Mouse (Mus musculus): ENCODE measurements at regions not wholly inside any gene's neighbourhood (a gene's known extent, or its start where the extent isn't known, plus 50 kb on each side); places are given as distances from the start of the nearest gene placed in this dataset.
A peak's percentile ranks its signal among the peaks of the same experiment; 100 is the strongest.

DNA sequence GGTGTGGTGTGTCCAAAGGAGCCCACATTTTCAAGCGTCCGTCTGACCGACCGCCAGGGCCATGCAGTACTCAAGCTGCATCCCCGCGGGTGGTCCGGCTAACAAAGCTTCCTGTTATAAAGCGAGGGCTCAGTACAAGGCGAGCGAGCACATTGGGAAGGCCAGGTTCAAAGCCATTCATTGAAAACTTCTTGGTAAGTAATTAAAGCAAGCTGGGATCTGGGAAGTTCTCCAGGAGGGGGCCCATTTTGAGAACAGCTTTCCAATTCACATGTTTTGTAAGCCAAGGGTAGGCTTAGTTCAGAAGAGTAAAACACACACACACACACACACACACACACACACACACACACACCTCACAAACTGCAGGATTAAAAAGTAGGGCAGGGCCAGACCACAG, 57.3 kb upstream of the Prep start:
- no peak for DNase-seq

DNA sequence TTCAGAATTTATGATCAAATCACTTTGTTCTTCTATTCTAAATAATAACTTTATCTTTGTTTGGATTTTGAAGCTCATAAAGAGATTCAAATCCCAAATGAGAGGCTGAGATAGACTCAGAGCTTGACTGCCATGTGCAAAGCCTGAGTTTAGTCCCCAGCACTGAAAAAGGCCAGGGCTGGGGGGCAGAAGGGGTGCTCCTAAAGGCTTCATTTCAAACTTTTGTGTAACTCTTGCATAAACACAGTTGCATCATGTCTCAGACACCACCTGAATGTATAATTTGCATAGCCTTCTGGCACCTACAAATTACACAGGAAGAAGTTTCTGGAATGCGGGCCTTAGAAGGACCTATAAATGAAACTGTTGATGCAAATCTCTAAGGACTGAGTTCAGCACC, 57.8 kb upstream of the Prep start:
- DNase-seq: no peak

DNA sequence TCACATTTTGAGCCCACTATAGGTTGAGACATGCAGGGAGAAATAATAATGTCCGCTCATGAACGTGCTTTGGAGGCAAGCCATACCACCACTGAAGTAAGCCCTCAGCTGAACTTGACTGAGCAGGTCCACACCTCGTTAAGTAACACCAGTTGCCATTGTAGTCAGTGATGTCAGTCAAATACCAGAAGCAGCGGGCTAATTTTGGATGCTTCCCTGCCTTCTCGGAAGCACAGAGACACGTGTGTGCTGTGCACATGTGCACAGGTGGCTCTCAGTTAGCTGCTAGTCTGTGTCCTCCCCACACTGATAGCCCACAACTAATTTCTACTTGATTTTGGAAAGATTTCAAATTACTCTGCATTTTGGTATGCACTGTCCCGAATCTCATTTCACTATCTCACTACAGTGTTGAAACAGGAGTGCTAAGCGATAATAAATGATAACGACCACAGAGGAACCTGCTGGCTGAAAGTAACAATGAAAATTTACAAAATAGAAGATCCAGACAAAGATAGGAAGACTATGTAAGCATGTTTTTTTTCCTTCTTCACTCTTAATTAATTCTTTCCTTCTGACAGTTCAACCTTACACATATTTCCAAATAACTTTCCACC, 62.9 kb upstream of the Prep start:
- no peak for DNase-seq

DNA sequence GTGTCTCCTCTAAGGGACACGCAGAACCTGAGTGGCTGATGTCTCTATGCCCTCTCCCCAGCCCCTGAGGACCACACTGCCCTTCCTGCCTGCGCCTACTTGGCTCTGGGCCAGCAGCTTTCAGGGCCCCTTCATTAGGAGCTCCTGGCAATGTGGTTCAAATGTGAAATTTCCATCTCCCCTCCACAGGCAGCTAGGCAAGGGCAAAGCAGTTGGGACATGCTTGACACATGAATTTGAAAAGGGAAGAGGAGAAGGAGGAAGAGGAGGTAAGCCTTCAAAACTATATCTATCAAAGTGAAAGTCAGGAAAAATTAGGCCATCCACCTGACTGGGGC, 63.7 kb upstream of the Prep start:
- no peak for DNase-seq

DNA sequence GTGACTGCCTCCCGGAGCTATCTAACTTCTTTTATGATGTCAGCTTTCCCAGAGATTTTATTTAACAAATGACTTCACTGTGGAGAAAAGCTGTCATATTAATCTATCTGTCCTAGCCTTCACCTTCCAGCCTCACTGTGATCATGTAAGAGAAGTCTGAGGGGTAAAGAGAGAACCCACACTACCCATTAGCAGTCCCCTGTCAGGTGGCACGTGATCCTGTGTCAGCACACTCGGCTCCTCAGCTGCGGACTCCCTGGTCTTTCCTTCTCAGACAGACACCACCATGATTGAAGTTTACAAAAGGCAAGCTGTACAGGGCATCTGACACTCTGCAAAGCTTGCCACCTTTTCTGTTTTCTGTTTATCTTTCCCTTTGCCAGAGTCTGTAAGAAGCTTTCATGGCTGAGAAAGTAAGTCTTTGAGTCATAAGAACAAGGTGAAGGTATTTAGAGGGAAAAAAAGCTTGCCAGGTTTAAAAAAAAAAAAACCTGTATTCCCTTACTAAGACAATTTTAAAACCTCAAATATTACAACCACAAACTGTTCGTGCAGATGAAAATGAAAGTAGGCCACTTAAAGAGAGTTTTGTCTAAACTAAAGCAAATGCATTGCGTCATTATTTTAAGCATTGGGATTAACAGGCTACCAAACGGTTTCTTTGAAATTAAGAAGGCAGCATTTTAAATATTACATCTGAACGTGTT, 64.2 kb upstream of the Prep start:
- no peak for DNase-seq

DNA sequence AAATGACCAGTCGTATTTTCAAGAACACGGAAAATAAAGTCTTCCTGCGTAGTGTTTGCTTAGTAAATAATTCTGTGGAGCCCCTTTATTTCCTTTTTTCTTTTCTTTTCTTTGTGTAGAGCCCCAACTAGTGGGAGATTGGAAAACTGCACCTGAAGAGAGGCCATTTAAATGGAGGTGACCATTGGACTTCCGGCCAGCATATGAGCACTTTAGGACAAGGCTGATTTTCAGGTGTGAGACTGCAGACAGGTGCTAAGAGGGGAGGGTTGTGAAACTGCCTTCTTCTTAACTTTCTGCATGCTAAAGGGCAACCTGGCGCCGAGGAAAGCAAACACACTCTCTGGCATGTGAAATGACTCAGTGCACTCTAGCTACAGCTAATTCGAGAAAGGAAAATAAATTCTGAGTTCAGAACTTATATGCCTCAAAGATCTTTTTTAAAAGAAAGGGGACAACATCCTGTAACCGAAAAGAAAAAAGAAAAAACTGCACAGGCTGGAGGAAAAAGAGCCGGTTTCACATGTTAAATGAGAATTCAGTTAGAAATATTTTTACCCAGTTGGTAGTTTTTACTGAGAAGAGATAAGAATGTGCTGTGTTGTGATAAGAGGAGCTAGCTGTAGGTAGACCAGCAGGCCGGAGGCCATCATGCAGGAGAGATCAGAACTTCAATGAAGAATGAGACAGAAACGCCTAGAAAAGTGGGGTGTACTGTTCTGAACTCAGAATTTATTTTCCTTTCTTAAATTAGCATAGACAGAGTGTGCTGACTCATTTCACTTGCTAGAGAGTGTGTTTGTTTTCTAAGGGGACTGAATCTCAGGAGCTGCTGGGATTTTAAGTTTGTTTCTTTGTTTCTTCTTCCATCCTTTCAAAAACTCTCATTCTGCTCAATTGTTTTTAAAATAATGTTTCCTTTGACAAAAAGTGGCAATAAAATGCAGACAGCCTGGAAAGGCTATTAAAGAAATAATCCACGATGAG, 65.8 kb upstream of the Prep start:
- peak; percentile 49 to 77 for DNase-seq

DNA sequence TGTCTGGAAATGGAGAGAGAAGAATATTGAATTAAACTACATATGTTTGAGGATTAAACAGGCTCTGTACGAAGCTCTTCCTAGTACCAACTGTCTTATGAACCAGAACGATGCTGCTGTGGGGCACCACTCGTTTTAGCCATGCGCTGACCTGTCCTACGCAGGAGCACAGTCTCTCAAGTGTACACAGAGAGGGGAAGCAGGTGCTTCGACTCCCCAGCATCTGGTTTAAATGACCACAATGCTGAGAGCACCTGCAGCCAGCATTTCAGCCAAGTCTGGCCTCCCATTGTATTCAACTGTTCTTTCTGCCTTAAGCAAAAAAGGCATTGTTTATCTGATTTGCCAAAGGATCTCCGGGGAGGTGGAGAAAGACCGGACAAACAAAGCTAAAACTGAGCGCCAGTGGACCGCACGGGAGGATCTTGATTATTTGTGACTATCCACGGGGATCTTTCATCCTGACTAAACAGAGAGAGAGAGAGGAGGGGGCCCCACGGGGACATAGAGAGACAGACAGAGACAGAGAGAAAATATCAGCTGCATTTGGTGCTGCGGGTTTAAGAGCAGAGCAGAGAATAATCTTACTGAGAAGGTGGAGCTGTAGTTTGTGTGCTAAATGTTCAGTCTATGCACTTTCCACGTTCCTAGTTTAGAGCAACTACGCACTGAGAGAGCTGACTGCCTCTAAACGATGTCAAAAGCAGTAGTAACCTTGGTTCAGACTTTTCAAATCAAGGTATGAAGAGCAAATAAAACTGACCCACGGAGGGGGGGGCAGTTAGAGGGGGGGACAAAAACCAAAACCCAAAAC, 66.8 kb upstream of the Prep start:
- DNase-seq: peak; percentile 22 to 33

DNA sequence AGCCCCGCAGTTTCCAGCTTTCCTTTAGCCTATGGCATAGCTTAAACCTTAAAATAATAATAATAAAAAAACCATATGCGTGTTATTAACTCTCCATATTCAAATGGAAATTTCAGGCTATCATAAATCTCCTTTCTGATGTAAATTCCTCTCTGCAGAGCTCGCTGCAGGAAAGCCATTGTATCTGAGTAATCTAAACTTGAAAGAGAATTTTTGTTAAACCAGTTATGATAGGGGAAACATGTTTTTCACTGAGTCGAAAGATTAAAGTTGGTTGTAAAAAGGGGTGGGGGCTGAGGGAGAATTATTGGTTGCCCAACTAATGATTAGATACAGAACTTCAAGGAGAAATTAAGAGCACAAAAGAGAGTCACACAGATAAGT, 69.1 kb upstream of the Prep start:
- no peak for DNase-seq

DNA sequence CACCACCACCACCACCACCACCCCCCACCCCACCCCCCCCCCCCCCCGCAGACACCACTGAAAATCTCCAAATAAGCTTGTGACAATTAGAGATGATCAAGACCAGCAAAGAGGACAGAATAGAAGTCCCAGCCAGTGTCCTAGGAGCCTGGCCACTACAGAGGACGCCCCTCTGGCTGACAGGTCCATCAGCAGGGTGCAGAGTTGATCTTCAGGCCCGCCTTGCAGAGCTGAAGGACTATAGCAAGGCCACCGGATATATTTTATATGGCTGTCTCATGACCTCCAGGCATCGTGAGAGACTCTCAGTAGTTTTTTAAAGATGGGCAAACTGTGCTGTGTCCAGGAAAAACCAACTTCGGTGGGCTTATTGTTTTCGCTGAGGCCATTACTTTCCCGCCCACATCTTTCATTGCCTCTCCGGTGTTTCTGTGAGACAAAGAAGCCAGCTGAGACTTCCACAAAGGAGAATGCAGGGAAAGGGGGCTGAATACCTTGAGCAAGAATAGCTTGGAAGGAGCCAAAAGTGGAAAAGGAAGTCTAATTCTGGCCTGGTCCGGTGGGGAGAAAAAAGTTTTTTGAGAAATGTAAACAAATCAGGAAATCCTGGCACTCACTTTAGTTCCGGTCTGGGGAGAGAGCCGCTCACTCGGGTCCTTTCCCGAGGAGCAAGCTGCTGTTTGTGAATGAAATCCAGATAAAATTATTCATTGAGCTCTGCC, 69.7 kb upstream of the Prep start:
- DNase-seq: peak; percentile 61 to 66

DNA sequence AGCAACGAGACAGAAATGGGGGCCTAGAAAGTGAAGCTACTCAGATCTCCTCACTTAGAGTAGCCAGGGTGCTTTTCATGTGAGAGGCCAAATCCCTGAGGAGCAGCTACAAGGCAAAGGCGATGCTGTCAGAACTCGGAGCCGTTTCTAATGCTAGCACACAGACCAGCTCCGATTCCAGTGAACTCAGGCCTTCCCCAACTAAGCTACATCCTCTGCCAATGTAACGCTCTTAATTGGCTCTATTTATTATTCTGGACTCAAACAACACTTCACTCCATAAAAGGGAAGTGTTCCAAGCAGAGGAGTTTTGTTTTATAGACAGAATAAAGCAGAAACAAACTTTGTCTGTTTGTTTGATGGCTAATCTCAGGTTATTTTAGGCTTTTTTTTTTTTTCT, 71.2 kb upstream of the Prep start:
- no peak for DNase-seq

DNA sequence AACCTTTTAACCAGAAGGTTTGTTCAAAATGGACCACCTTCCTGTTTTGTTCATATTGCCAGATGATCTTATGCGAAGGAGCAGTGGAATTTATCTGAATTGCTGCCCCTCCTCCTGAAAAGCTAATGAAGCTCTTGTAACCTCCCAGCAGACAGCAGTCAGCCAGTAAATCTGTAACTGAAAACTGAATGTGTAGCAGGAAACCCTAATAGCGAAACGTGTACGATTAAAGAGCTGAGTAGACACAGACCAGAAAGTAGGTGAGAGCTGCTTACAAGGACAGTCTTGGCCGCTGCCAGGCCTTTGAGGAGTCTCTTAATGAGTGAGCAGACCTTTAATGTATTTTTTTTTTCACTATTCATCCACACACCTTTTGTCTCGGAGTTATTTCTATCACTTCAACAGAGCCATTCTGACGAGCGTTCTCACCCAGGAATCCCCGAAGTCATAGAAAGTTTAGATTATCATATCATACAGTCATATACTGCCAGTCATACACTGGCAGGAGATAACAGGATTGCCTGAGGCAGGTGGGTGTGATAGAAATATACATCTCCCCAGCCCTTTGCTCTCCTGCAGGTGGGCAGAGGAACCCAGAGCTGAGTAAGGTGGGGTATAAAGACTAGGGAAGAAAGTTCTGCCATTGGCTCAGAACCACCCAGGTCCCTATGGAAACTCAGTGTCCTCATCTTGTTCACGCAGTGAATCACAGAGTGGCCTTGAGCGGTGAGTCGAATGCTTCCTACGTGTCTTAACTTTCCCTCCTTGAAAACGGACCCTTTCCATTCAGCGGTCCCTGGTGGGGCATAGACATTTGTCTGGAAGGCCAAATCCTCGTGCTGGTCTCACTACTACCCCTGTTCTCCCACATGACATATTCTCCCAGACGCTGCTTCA, 72.4 kb upstream of the Prep start:
- no peak for DNase-seq

DNA sequence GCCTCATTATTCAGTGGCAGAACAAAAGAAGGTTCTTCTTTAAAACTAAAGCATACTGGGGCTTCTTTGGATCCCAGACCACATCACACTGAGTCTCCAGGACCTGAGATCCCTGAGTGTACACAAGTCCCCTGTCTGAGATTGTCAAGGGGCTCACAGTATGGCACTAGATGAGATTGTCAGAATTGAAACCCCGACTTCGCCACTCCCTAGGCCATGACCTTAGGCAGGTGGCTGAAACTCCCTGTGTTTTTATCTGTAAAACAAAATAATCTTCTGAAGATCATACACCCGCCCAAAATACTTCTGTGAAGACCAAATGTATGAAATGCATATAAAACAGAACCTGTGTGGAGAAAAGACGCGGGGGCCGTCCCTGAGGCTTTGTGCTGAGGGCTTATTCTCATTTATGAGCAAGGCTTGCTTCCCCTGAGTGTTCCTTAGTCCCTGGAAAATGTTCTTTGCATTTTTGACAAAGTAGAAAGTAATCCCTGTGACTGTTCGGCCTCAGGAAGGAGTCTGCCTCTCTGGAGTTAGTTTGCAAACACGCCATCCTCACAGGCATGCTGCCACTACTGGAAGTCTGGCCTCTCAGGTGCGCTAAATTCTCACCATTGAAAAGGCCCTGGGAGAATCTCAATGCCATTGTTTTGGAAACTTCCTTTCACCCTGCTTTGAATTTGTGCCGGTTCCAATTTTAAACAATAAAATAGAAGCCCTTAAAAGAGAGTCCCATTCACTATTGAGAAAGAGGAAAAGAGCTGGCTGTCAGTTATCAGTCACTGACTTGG, 73.3 kb upstream of the Prep start:
- DNase-seq: no peak

DNA sequence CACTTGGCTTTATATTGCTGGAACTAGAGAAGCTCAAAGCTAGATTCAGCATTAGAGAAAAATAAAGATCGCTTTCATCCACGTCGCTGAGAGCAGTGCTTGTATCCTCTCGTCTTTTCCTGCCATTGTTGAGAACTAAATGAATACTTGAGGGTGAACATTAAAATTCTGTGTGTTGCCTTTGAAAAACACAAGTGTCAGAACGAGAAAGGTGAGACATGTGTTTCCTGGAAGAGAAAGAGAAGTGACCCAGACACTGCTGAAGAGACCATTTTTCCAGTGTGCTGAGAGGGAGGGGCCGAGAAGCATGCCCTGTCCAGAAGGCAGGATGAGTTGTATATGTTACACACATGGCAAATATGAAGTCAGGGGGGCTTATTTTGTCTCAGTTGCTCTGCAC, 77.5 kb upstream of the Prep start:
- DNase-seq: no peak

DNA sequence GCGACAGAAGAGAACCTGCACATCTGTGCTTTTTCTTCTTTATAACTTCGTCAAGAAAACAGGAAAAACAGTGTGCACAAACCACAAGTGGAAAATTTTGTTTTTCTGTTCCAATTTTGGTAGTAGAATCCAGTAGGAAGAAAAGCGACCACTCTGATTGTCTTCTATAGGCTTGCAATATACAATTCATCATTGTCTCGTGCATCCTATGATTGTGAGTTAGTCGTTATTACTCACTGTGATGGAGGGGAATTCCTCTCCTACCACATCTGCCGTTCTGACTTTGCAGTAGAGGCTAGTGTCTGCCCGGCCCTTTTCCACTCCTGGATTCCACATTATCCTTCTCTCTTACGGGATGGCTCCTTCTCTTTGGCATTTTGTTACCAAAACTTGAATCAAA, 78.2 kb upstream of the Prep start:
- DNase-seq: no peak

DNA sequence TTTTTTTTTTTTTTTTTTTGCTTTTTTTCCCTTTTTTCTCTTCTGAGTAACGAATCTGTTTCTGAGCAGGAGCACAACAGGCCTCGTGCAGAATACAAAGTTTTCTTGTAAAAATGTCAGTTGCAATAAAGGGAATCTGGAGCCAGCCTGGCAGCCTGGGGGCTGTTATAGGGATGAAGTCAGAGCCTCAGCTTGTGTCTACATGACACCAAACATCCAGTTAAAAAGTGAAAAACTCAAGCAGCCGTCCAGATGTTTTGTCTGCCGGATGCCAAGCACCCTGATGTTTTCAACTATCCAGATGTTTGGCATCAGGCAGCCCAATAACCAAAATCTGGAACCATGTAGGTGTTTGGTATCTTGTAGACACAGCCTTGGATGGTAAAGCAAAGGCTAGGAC, 79.4 kb upstream of the Prep start:
- DNase-seq: no peak

DNA sequence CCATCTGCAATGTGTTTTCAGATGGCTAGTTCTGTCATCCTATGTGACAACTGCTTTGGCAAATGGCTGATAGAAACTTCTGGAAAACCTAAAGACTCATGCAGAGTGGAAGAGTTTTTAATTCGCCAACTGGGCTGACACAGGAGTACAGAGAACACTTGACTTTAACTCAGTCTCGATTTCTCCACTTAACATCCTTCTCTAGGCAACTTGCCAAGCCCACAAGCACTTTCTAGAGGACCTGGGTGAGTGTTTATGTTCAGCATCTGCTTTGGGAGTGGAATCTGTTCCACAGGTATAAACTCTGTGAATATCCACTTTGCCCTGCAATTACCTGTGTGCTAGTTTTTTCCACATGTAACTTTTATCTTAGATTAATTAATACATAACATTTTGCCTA, 85.1 kb upstream of the Prep start:
- peak in 1 of 2 experiments; percentile 52 for DNase-seq

DNA sequence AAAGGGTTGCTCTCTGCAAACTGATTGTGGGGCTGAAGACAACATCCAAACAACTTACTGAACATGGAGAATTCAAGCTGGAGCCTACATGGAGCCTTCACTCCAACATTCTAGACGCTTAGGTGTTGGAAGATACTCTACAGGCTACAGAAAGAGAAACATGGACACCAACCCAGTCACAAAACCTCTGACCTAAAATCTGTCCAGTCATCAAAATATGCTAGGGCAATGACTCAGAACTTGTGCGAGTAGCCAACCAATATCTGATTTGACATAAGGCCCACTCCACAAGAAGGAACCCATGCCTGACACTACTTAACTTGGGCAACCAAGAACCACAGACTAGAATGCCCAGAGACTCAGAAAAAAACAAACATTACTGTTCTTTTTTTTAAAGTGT, 90.2 kb upstream of the Prep start:
- DNase-seq: no peak

DNA sequence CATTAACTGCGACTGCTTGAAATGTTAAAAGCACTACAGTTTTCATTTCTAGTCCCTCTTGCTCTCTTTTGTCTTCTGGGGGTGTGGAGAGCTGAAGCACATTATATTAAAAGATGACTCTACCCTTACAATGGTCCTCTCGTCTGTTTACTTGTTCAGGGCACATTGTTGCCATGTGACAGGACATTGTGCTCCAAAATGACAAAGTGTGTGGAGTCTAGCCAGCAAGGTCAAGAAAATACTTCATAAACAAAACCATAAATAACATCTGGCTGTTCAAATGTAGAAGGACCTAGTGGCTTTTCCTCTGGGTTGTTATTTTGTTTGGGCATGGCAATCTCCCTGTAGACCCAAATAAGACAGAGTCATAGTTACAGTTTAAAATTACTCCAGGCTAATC, 95.1 kb upstream of the Prep start:
- DNase-seq: peak in 1 of 2 experiments; percentile 16

DNA sequence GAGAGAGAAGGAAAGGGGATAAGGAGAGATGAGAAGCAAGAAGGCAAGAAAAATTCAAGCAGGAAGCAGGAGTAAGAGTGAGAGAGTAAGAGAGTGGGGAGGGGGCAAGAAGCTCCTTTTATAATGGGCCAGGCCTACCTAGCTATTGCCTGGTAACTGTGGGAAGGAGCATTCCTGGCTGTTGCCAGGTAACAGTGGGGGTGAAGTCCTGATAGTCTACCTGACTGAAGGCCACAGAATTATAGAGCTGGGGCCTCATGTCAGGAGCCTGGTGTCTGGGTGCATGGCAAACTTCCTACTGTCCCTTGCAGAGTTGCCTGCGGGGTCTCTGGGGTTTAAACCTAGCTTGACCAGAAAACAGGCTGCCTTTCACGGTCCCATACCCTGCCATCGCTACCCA, 107.0 kb upstream of the Prep start:
- DNase-seq: no peak

DNA sequence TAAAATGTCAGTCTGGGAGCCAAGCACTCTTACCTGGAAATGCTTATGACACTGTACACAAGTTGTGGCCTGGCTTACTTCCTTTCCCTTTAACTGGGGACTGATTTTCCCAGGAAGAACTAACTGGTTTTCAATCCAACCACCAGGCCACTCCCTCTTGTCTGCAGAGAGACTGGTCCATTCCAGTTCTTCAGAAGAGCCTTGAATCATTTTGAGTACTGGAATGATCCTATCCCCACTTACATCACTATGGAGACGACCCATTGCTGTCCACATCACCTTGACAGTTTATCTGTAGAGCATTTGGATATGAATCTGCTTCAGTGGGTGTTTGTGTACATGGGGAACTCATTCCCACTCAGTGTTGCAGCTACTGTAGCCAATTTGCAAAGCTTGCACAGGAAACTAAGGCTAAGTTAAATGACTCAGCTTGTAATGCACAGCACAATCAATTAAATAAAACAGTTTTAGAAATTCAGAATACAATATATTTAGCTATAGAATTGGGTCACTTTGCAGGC, 121.7 kb upstream of the Prep start:
- DNase-seq: no peak

Measured in lung, postnatal 4 days (tissue).